10 mouse cellular contexts compared by ENCODE assay signal in genomic region chr9:35402584-35402991, GRCm38 (mm10). TPM values are rescaled to one million over a fixed set of nuclear protein-coding genes. Genes with fewer than 3 reads are reported as not detected.
DNase-seq lines count a peak whose midpoint lies in the region; ATAC-seq and TF ChIP-seq lines count a peak whose summit lies in the region.
"Had no signal": no experiment of that assay in that cellular context is flagged by ENCODE, and none has a peak within 500 bp of the region (broad histone marks: within the 10 kb centered on the region; RNA-seq: fewer than 3 reads in every experiment).

No protein-coding gene starts in this region.

- WGBS in hindbrain, embryonic 13.5 days, result 21% methylated on average over 4 of the region's 4 CpGs
- 54% methylated on average over 4 of the region's 4 CpGs for WGBS in limb, embryonic 14.5 days

- no peak overlapping the region for H3K4me3 ChIP-seq in hindbrain, embryonic 13.5 days
- H3K4me3 ChIP-seq in limb, embryonic 14.5 days (replicated peaks; ENCODE audit: low read length), result no peak overlapping the region

- H3K9ac ChIP-seq in hindbrain, embryonic 13.5 days, result no peak overlapping the region
- H3K9ac ChIP-seq in limb, embryonic 14.5 days (ENCODE audit: low read depth, low read length, severe bottlenecking), result no peak overlapping the region

- H3K4me2 ChIP-seq in hindbrain, embryonic 13.5 days, result no peak overlapping the region
- H3K4me2 ChIP-seq in limb, embryonic 14.5 days (replicated peaks; ENCODE audit: low read depth, low read length, severe bottlenecking), result no peak overlapping the region

- no peak for TF ChIP-seq POLR2A in limb, embryonic 14.5 days (IDR thresholded peaks at IDR 0.05; ENCODE audit: borderline replicate concordance, extremely low read depth, insufficient read depth, insufficient read length)

- peak; percentile 59 for DNase-seq in layer of hippocampus, adult 11-12 months (ENCODE audit: low spot score)
- no peak for DNase-seq in layer of hippocampus, adult 9-10 months (ENCODE audit: low spot score)
- DNase-seq in limb, embryonic 14.5 days (ENCODE audit: low spot score), result no peak
- DNase-seq in right cerebral cortex, postnatal 10 days (ENCODE audit: low spot score in 2 of 2), result peak; percentile 78 to 82
- DNase-seq in adrenal gland, postnatal 25 days, result no peak
- DNase-seq in cerebellum, adult 11 months, result no peak
- DNase-seq in adrenal gland, postnatal 36 days, result no peak
- DNase-seq: cerebellum, adult 11-12 months; heart, postnatal 36 days had no signal

- H3K27ac ChIP-seq in hindbrain, embryonic 13.5 days, result no peak overlapping the region; the same call in 1 of the 2 replicates
- peak overlapping the region; percentile 38 for H3K27ac ChIP-seq in limb, embryonic 14.5 days (replicated peaks; ENCODE audit: low read depth, low read length)

- peaks cover 73% of the 10 kb centered on the region for H3K27me3 ChIP-seq in hindbrain, embryonic 13.5 days
- H3K27me3 ChIP-seq in limb, embryonic 14.5 days (ENCODE audit: control insufficient read depth, insufficient read depth, low read length), result no peaks in the 10 kb centered on the region

- no peaks in the 10 kb centered on the region for H3K9me3 ChIP-seq in hindbrain, embryonic 13.5 days
- H3K9me3 ChIP-seq in limb, embryonic 14.5 days (ENCODE audit: control insufficient read depth, low read length), result no peaks in the 10 kb centered on the region

- peaks cover 38% of the 10 kb centered on the region for H3K4me1 ChIP-seq in hindbrain, embryonic 13.5 days (replicated peaks)
- peaks cover 47% of the 10 kb centered on the region for H3K4me1 ChIP-seq in limb, embryonic 14.5 days (ENCODE audit: control insufficient read depth, insufficient read depth, low read length)

- ATAC-seq in hindbrain, embryonic 13.5 days (ENCODE audit: low FRiP score), result peak; percentile 85
- ATAC-seq in limb, embryonic 14.5 days (ENCODE audit: low FRiP score, low read depth), result no peak

- H3K36me3 ChIP-seq in hindbrain, embryonic 13.5 days, result no peaks in the 10 kb centered on the region
- H3K36me3 ChIP-seq in limb, embryonic 14.5 days (ENCODE audit: control insufficient read depth, insufficient read depth, low read length), result no peaks in the 10 kb centered on the region

RNA-seq across cellular contexts. Expression of gene Cdon, which starts 18.3 kb away (rescaled TPM):
- polyA plus RNA-seq in hindbrain, embryonic 13.5 days (2015; fragmentation: Nextera tagmentation; extraction: Ambion mirVana), result 5.0 and 7.9 TPM in 2 replicates
- 83.7 and 98.3 TPM in 2 replicates for polyA plus RNA-seq in limb, embryonic 14.5 days (2012; rRNA removed)
- 39.6 and 40.9 TPM in 2 replicates for polyA plus RNA-seq in limb, embryonic 14.5 days (2014; fragmentation: Nextera tagmentation; extraction: Ambion mirVana)
- 10.7 and 13.1 TPM in 2 replicates for total RNA-seq in adrenal gland, postnatal 25 days (2021)
- total RNA-seq in adrenal gland, postnatal 36 days (2021), result 10 to 100 TPM; 14.2 to 17.9 TPM

Comparison
In these comparisons a context has a peak if more than half of its experiments do, and no peak if none do; other contexts are left out.
1. DNase-seq: peak in layer of hippocampus, adult 11-12 months (single experiment) and right cerebral cortex, postnatal 10 days (2 of 2); none in layer of hippocampus, adult 9-10 months (single experiment), limb, embryonic 14.5 days (single experiment), adrenal gland, postnatal 25 days (single experiment), cerebellum, adult 11 months (single experiment) and adrenal gland, postnatal 36 days (0 of 2).